Mouse (Mus musculus): Measurements from ENCODE around the gene Mrpl44.

DNA sequence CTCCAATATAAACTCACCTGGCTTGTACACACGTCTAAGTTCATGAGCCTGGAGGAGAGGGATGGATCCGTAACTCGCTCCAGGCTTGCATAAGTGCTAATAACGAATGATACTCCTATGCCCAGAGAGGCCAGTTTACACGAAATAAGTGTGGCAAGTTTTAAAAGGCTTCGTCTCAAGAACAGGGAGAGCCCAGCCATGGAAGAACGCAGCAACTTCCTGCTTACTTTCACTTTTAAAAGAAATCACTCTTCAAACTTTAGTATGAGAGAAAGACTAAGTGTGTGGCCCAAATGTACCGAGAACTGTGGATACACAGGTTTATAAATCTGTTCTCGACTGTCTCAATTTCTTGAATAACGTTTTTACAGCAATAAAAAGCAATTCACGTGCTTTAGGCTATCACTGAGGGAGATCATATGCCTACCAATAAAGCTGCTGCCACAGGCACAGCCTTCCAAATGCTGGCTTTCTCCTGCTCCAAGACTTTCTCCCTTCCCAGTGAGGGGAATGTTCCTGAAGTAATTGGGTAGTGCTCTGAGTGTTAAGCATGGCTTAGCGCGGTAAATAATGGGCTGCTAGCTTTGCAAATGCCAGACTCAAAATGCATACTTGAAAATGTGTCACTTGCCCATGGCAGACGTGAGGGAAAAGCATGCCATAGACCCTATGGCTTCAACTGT, 48.3 kb downstream of the Mrpl44 start:
- no peak for TF ChIP-seq GATA1 (IDR thresholded peaks at IDR 0.05; ENCODE audit: borderline replicate concordance, low read length)
- no peak for TF ChIP-seq FLI1 (IDR thresholded peaks at IDR 0.05; ENCODE audit: low read length)

All from megakaryocyte, embryonic 14.5 days (primary cell).